Mouse (Mus musculus) lung, adult 2 months (tissue): ENCODE data around the gene Kdm3a.

Experiments used
- CTCF ChIP-seq: fragments of 200-500 bp; IDR thresholded peaks from 2 replicates; pipeline ENCODE4 v1.5.1; 2011; ENCODE audit warnings: mild to moderate bottlenecking, low read length, control low read depth; ENCODE audit not compliant: insufficient read depth
- POLR2A ChIP-seq: fragments of 200-500 bp; IDR thresholded peaks from 2 replicates; pipeline ENCODE4 v1.6.1; 2011; ENCODE audit warnings: low read depth, mild to moderate bottlenecking, control low read depth, low read length, borderline replicate concordance; ENCODE audit errors: extremely low read depth

- TF ChIP-seq CTCF (no peak), POLR2A (no peak)
Observed at GRCm38 (mm10) chr6:71627325-71627724, 5.5 kb downstream of the Kdm3a start.
